Mouse (Mus musculus): Measurements from ENCODE around the gene Kcnip1. TPM values are rescaled to one million over a fixed set of nuclear protein-coding genes. Genes with fewer than 3 reads are reported as not detected.

Gene Kcnip1
- total and polyA plus RNA-seq, 2 experiments: not detected

GRCm38 (mm10) chr11:33749979-33750378 lies 243.0 kb downstream of the Kcnip1 start:
- Histone ChIP-seq H3K79me2 (ENCODE audit: control insufficient read depth, insufficient read depth, low read length) (no peaks in the 10 kb centered on the region), H3K4me1 (ENCODE audit: control insufficient read depth, insufficient read depth, low read length) (no peaks in the 10 kb centered on the region), H3K9ac (ENCODE audit: low read depth, low read length) (no peak overlapping the region), H3K27me3 (ENCODE audit: control insufficient read depth, insufficient read depth, low read length) (no peaks in the 10 kb centered on the region), H3K4me3 (ENCODE audit: insufficient read depth, low read depth, low read length) (no peak overlapping the region), H3K27ac (replicated peaks; ENCODE audit: insufficient read depth, low read depth, low read length) (no peak overlapping the region), H3K36me3 (ENCODE audit: control insufficient read depth, insufficient read depth, low read length) (no peaks in the 10 kb centered on the region)
- DNase-seq (ENCODE audit: extremely low read depth, low read depth, low spot score): no peak
- WGBS: 74% methylated on average over 4 of the region's 4 CpGs
- no peak for TF ChIP-seq POLR2A (IDR thresholded peaks at IDR 0.05; ENCODE audit: extremely low read depth, insufficient read depth, low read length)
- TF ChIP-seq CTCF (IDR thresholded peaks at IDR 0.05; ENCODE audit: low read depth, low read length): peak; percentile 44

- H3K9ac ChIP-seq (ENCODE audit: low read depth, low read length): no peak overlapping the region
- no peaks in the 10 kb centered on the region for H3K4me1 ChIP-seq (ENCODE audit: control insufficient read depth, insufficient read depth, low read length)
- 94% methylated on average over 12 of the region's 12 CpGs for WGBS
These were observed 243.5 kb downstream of the Kcnip1 start for GRCm38 (mm10) chr11:33749408-33749807.

GRCm38 (mm10) chr11:33748754-33749153 lies 244.2 kb downstream of the Kcnip1 start:
- DNase-seq (ENCODE audit: extremely low read depth, low read depth, low spot score): no peak
- Histone ChIP-seq H3K9ac (ENCODE audit: low read depth, low read length) (no peak overlapping the region), H3K4me1 (ENCODE audit: control insufficient read depth, insufficient read depth, low read length) (no peaks in the 10 kb centered on the region), H3K79me2 (ENCODE audit: control insufficient read depth, insufficient read depth, low read length) (no peaks in the 10 kb centered on the region), H3K4me3 (ENCODE audit: insufficient read depth, low read depth, low read length) (no peak overlapping the region), H3K27ac (replicated peaks; ENCODE audit: insufficient read depth, low read depth, low read length) (no peak overlapping the region), H3K27me3 (ENCODE audit: control insufficient read depth, insufficient read depth, low read length) (no peaks in the 10 kb centered on the region), H3K36me3 (ENCODE audit: control insufficient read depth, insufficient read depth, low read length) (no peaks in the 10 kb centered on the region)
- 85% methylated on average over 5 of the region's 5 CpGs for WGBS
- no peak for TF ChIP-seq POLR2A (IDR thresholded peaks at IDR 0.05; ENCODE audit: extremely low read depth, insufficient read depth, low read length)
- TF ChIP-seq CTCF (IDR thresholded peaks at IDR 0.05; ENCODE audit: low read depth, low read length): no peak

More at GRCm38 (mm10) chr11:33749408-33749807, 243.5 kb downstream of the Kcnip1 start:
- no peak overlapping the region for H3K4me3 ChIP-seq (ENCODE audit: insufficient read depth, low read depth, low read length)
- H3K36me3 ChIP-seq (ENCODE audit: control insufficient read depth, insufficient read depth, low read length): no peaks in the 10 kb centered on the region
- H3K27ac ChIP-seq (replicated peaks; ENCODE audit: insufficient read depth, low read depth, low read length): no peak overlapping the region
- TF ChIP-seq POLR2A (IDR thresholded peaks at IDR 0.05; ENCODE audit: extremely low read depth, insufficient read depth, low read length): no peak
- peak; percentile 37; the same call in 1 of the 2 replicates for TF ChIP-seq CTCF (IDR thresholded peaks at IDR 0.05; ENCODE audit: low read depth, low read length)
- H3K79me2 ChIP-seq (ENCODE audit: control insufficient read depth, insufficient read depth, low read length): no peaks in the 10 kb centered on the region
- DNase-seq (ENCODE audit: extremely low read depth, low read depth, low spot score): no peak
- H3K27me3 ChIP-seq (ENCODE audit: control insufficient read depth, insufficient read depth, low read length): no peaks in the 10 kb centered on the region

GRCm38 (mm10) chr11:33747402-33747955 lies 245.5 kb downstream of the Kcnip1 start:
- DNase-seq (ENCODE audit: extremely low read depth, low read depth, low spot score): no peak
- Histone ChIP-seq H3K4me3 (ENCODE audit: insufficient read depth, low read depth, low read length) (no peak overlapping the region), H3K9ac (ENCODE audit: low read depth, low read length) (no peak overlapping the region), H3K36me3 (ENCODE audit: control insufficient read depth, insufficient read depth, low read length) (no peaks in the 10 kb centered on the region), H3K79me2 (ENCODE audit: control insufficient read depth, insufficient read depth, low read length) (no peaks in the 10 kb centered on the region), H3K27me3 (ENCODE audit: control insufficient read depth, insufficient read depth, low read length) (no peaks in the 10 kb centered on the region), H3K4me1 (ENCODE audit: control insufficient read depth, insufficient read depth, low read length) (no peaks in the 10 kb centered on the region), H3K27ac (replicated peaks; ENCODE audit: insufficient read depth, low read depth, low read length) (no peak overlapping the region)
- 70% methylated on average over 5 of the region's 5 CpGs for WGBS
- TF ChIP-seq POLR2A (IDR thresholded peaks at IDR 0.05; ENCODE audit: extremely low read depth, insufficient read depth, low read length): no peak
- no peak for TF ChIP-seq CTCF (IDR thresholded peaks at IDR 0.05; ENCODE audit: low read depth, low read length)

- H3K36me3 ChIP-seq (ENCODE audit: control insufficient read depth, insufficient read depth, low read length): no peaks in the 10 kb centered on the region
- no peak for TF ChIP-seq CTCF (IDR thresholded peaks at IDR 0.05; ENCODE audit: low read depth, low read length)
- TF ChIP-seq POLR2A (IDR thresholded peaks at IDR 0.05; ENCODE audit: extremely low read depth, insufficient read depth, low read length): no peak
- no peak overlapping the region for H3K27ac ChIP-seq (replicated peaks; ENCODE audit: insufficient read depth, low read depth, low read length)
- WGBS: 87% methylated on average over 3 of the region's 3 CpGs
- H3K27me3 ChIP-seq (ENCODE audit: control insufficient read depth, insufficient read depth, low read length): no peaks in the 10 kb centered on the region
- no peaks in the 10 kb centered on the region for H3K79me2 ChIP-seq (ENCODE audit: control insufficient read depth, insufficient read depth, low read length)
- no peak overlapping the region for H3K4me3 ChIP-seq (ENCODE audit: insufficient read depth, low read depth, low read length)
- H3K4me1 ChIP-seq (ENCODE audit: control insufficient read depth, insufficient read depth, low read length): no peaks in the 10 kb centered on the region
- no peak for DNase-seq (ENCODE audit: extremely low read depth, low read depth, low spot score)
- no peak overlapping the region for H3K9ac ChIP-seq (ENCODE audit: low read depth, low read length)
These were observed 246.6 kb downstream of the Kcnip1 start for GRCm38 (mm10) chr11:33746402-33746801.

- no peaks in the 10 kb centered on the region for H3K36me3 ChIP-seq (ENCODE audit: control insufficient read depth, insufficient read depth, low read length)
- 78% methylated on average over 3 of the region's 3 CpGs for WGBS
These were observed 247.1 kb downstream of the Kcnip1 start for GRCm38 (mm10) chr11:33745821-33746329.

More at GRCm38 (mm10) chr11:33745821-33746329, 247.1 kb downstream of the Kcnip1 start:
- H3K4me3 ChIP-seq (ENCODE audit: insufficient read depth, low read depth, low read length): no peak overlapping the region
- no peak overlapping the region for H3K27ac ChIP-seq (replicated peaks; ENCODE audit: insufficient read depth, low read depth, low read length)
- H3K27me3 ChIP-seq (ENCODE audit: control insufficient read depth, insufficient read depth, low read length): no peaks in the 10 kb centered on the region
- DNase-seq (ENCODE audit: extremely low read depth, low read depth, low spot score): no peak
- TF ChIP-seq CTCF (IDR thresholded peaks at IDR 0.05; ENCODE audit: low read depth, low read length): no peak
- TF ChIP-seq POLR2A (IDR thresholded peaks at IDR 0.05; ENCODE audit: extremely low read depth, insufficient read depth, low read length): no peak
- H3K4me1 ChIP-seq (ENCODE audit: control insufficient read depth, insufficient read depth, low read length): no peaks in the 10 kb centered on the region
- H3K79me2 ChIP-seq (ENCODE audit: control insufficient read depth, insufficient read depth, low read length): no peaks in the 10 kb centered on the region
- no peak overlapping the region for H3K9ac ChIP-seq (ENCODE audit: low read depth, low read length)
